Mouse (Mus musculus): Measurements from ENCODE around the gene Tmem165. TPM values are rescaled to one million over a fixed set of nuclear protein-coding genes. Genes with fewer than 3 reads are reported as not detected.

Tmem165 gene
- total and polyA plus RNA-seq, 3 experiments = 28.1 to 164 (median 49.1) TPM

GRCm38 (mm10) chr5:76245419-76245818 lies 61.7 kb downstream of the Tmem165 start:
- DNase-seq = no peak

GRCm38 (mm10) chr5:76246539-76246938 lies 62.9 kb downstream of the Tmem165 start:
- no peak for DNase-seq

GRCm38 (mm10) chr5:76250948-76251347 lies 67.3 kb downstream of the Tmem165 start:
- no peak for DNase-seq

Other genes with a start within 250 kb of the Tmem165 start
- 100 to 1,000 TPM in 1 of 2 experiments, 10 to 100 TPM in 1; 52.5 to 102 TPM for gene Kdr, start 205.4 kb upstream of the Tmem165 start, total RNA-seq (2021)
- 19.7 and 24.5 TPM in 2 replicates for gene Kdr, start 205.4 kb upstream of the Tmem165 start, polyA plus RNA-seq (2012; rRNA removed)
- gene Srd5a3, start 43.6 kb upstream of the Tmem165 start, total RNA-seq (2021) = 10 to 100 TPM; 25.5 to 30.4 TPM
- gene Srd5a3, start 43.6 kb upstream of the Tmem165 start, polyA plus RNA-seq (2012; rRNA removed) = 280 and 358 TPM in 2 replicates
- 10 to 100 TPM; 38.9 to 62.9 TPM for gene Clock, start 120.9 kb downstream of the Tmem165 start, total RNA-seq (2021)
- 10.6 and 10.9 TPM in 2 replicates for gene Clock, start 120.9 kb downstream of the Tmem165 start, polyA plus RNA-seq (2012; rRNA removed)
- not detected for gene Pdcl2, start 147.3 kb downstream of the Tmem165 start, total RNA-seq (2021)
- not detected in 2 replicates for gene Pdcl2, start 147.3 kb downstream of the Tmem165 start, polyA plus RNA-seq (2012; rRNA removed)
- gene Nmu, start 179.9 kb downstream of the Tmem165 start, total RNA-seq (2021) = under 1 TPM in 1 of 2 experiments, not detected in 1; 0.48 TPM
- gene Nmu, start 179.9 kb downstream of the Tmem165 start, polyA plus RNA-seq (2012; rRNA removed) = not detected in 2 replicates